Comparison of ENCODE assay signal across 8 mouse cellular contexts in genomic region chr6:88549137-88549814, GRCm38 (mm10). TPM values are rescaled to one million over a fixed set of nuclear protein-coding genes. Genes with fewer than 3 reads are reported as not detected.
DNase-seq lines count a peak whose midpoint lies in the region; ATAC-seq and TF ChIP-seq lines count a peak whose summit lies in the region.

No protein-coding gene starts in this region.

- peak; percentile 24 to 86 for DNase-seq in heart, adult 18-20 months
- no peak for DNase-seq in heart, postnatal 25 days (ENCODE audit: low spot score)
- peak; percentile 20 to 47 for DNase-seq in CD8-positive naive resting alpha-beta T cell, adult 2 months (ENCODE audit: low read depth in 2 of 2, low spot score in 2 of 2)
- peak; percentile 60 for DNase-seq in c-Kit-negative CD71-positive TER-119-positive erythroid progenitor cells, embryonic 14.5 days (ENCODE audit: low read depth, low spot score)
- DNase-seq in layer of hippocampus, adult 2 months (ENCODE audit: low spot score in 2 of 2) = peak; percentile 42 to 79
- DNase-seq in thymus, postnatal 10 days (ENCODE audit: low spot score in 2 of 2) = peak; percentile 18 to 54

- WGBS in forebrain, embryonic 16.5 days = 20% methylated on average over 4 of the region's 4 CpGs
- WGBS in midbrain, embryonic 12.5 days = 23% methylated on average over 4 of the region's 4 CpGs

- H3K4me1 ChIP-seq in forebrain, embryonic 16.5 days (replicated peaks; ENCODE audit: control insufficient read depth, insufficient read depth, low read length) = peaks cover 6% of the 10 kb centered on the region; the same call in 1 of the 2 replicates
- peaks cover 11% of the 10 kb centered on the region for H3K4me1 ChIP-seq in midbrain, embryonic 12.5 days

- TF ChIP-seq CTCF in layer of hippocampus, adult 2 months (conservative IDR thresholded peaks at IDR 0.05) = peak; percentile 93

- ATAC-seq in forebrain, embryonic 16.5 days = peak; percentile 36; the same call in 1 of the 2 replicates
- 0 out of 2 replicates have a peak, but pooled peaks have one; percentile 12 for ATAC-seq in midbrain, embryonic 12.5 days (ENCODE audit: low FRiP score, low read depth)

- H3K4me3 ChIP-seq in forebrain, embryonic 16.5 days (replicated peaks; ENCODE audit: low read length) = no peak overlapping the region
- H3K4me3 ChIP-seq in layer of hippocampus, adult 2 months = no peak overlapping the region
- no peak overlapping the region for H3K4me3 ChIP-seq in midbrain, embryonic 12.5 days

- H3K4me2 ChIP-seq in forebrain, embryonic 16.5 days (ENCODE audit: low read length) = no peak overlapping the region
- H3K4me2 ChIP-seq in midbrain, embryonic 12.5 days (replicated peaks) = no peak overlapping the region

- H3K9ac ChIP-seq in forebrain, embryonic 16.5 days (replicated peaks; ENCODE audit: low read depth, low read length) = no peak overlapping the region
- H3K9ac ChIP-seq in midbrain, embryonic 12.5 days (replicated peaks) = no peak overlapping the region

- H3K27me3 ChIP-seq in forebrain, embryonic 16.5 days (replicated peaks; ENCODE audit: control insufficient read depth, insufficient read depth, low read length) = peaks cover 9% of the 10 kb centered on the region; the same call in 1 of the 2 replicates
- peaks cover 29% of the 10 kb centered on the region for H3K27me3 ChIP-seq in midbrain, embryonic 12.5 days

- intact Hi-C loops in heart, postnatal 25 days (cut with DNase I) = loop anchor here (2.0 kb wide), 1 partner anchor 306 kb away; no protein-coding TSS in a partner anchor

- no peaks in the 10 kb centered on the region for H3K36me3 ChIP-seq in forebrain, embryonic 16.5 days (ENCODE audit: control insufficient read depth, insufficient read depth)
- no peaks in the 10 kb centered on the region for H3K36me3 ChIP-seq in midbrain, embryonic 12.5 days

- no peaks in the 10 kb centered on the region for H3K9me3 ChIP-seq in forebrain, embryonic 16.5 days (ENCODE audit: control insufficient read depth, low read length)
- no peaks in the 10 kb centered on the region for H3K9me3 ChIP-seq in midbrain, embryonic 12.5 days

- no peak overlapping the region for H3K27ac ChIP-seq in forebrain, embryonic 16.5 days (ENCODE audit: low read length)
- H3K27ac ChIP-seq in layer of hippocampus, adult 2 months = no peak overlapping the region
- H3K27ac ChIP-seq in midbrain, embryonic 12.5 days (replicated peaks) = no peak overlapping the region

RNA-seq across cellular contexts. Expression of gene Sec61a1, which starts 30.6 kb away (rescaled TPM):
- total RNA-seq in heart, adult 18-20 months (2021) = 10 to 100 TPM; 36.8 to 44.6 TPM
- total RNA-seq in heart, postnatal 25 days (2021) = 10 to 100 TPM; 49.4 to 53.6 TPM
- 170 and 178 TPM in 2 replicates for polyA plus RNA-seq in forebrain, embryonic 16.5 days (2015; fragmentation: Nextera tagmentation; extraction: Ambion mirVana)
- 10 to 100 TPM; 80.9 to 94.0 TPM for total RNA-seq in layer of hippocampus, adult 2 months (2021)
- polyA plus RNA-seq in midbrain, embryonic 12.5 days (2016; fragmentation: Nextera tagmentation; extraction: Ambion mirVana) = 195 and 202 TPM in 2 replicates
